Mouse (Mus musculus): ENCODE data around the gene Gapvd1.

GRCm38 (mm10) chr2:34794511-34794910 lies 39.5 kb upstream of the Gapvd1 start:
- no peak for TF ChIP-seq CTCF (IDR thresholded peaks at IDR 0.05; ENCODE audit: low read depth, low read length)
- no peak for TF ChIP-seq EP300 (IDR thresholded peaks at IDR 0.05; ENCODE audit: insufficient read depth, low read depth, low read length)
